Mouse (Mus musculus): ENCODE results near the gene Tmem179. TPM values are rescaled to one million over a fixed set of nuclear protein-coding genes. Genes with fewer than 3 reads are reported as not detected.

Tmem179 gene
- total RNA-seq, 2 experiments from 2014 or later: not detected

DNA sequence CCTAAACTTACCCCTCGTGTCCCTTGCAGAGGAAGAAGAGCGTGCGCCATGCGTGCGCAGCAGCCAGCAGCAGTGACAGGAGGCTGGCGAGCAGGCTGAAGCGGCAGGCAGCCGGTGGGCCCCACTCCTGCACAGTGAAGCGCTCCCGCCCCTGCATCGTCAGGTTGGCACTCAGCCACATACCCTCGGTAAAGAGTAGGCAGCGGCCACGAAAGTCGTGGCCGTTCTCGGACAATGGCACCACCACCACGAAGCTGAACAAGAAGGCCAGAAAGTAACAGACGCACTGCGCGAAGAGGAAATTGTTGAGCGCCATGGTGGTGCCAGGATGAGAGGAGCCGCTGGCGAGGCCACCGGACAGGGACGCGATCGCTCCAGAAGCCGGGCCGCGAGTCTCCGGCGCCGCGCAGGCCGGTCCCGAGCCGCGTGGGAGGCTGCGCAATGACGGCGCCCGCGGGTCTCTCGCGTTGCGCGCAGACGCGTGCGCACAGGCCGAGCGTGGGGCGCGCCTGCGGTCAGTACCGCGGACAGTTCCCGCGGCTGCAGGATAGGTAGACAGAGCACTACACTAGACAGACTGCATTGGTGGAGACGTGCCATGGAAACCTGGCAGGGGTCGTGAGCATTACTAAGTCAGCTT is 5.7 kb downstream of the Tmem179 start:
- Histone ChIP-seq H3K27ac (no peak overlapping the region), H3K4me3 (no peak overlapping the region)
- no peak for TF ChIP-seq CTCF (IDR thresholded peaks at IDR 0.05)
- intact Hi-C loops (cut with DNase I): no loop called here
- no peak for DNase-seq

DNA sequence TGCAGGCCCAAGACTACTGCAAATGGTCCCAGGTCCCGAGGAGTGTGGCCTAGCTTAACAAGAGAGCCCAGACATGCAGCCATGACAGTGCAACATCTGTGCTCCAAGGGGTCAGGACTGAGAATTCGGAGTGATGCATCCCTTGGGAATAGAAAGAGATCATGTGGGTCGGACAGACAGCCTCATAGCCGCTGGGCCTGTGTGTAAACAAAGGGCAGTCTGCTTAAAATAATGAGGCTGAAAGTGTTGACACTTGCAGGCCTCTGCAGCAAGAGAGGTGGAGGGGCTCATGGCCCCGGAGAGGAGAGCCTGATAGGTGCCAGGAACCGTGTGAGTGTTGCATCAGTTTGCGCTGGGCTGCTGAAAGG is 6.2 kb downstream of the Tmem179 start:
- no peak for DNase-seq
- TF ChIP-seq CTCF (IDR thresholded peaks at IDR 0.05): no peak
- no peak overlapping the region for H3K27ac ChIP-seq
- H3K4me3 ChIP-seq: no peak overlapping the region
- intact Hi-C loops (cut with DNase I): no loop called here

DNA sequence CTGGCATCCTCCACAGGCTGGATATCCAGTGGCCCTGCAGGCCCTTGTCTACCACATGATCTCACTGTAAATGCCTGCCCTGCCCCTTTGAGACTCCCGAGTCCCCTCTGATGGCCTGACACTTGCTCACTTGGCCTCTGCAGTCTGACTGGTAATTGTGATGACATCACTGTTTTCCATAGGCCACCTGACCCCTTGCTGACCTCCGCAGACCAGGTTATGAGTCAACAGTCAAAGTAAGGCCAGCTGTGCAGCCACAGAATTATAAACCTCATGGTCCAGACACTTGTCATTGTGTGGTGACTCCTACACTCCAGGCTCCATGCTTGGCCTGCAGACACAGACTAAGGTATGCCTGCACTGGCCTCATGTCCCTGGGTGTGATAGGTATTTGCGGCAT is 8.6 kb downstream of the Tmem179 start:
- no peak for TF ChIP-seq CTCF (IDR thresholded peaks at IDR 0.05)
- Histone ChIP-seq H3K27ac (no peak overlapping the region), H3K4me3 (no peak overlapping the region)
- DNase-seq: no peak
- intact Hi-C loops (cut with DNase I): no loop called here

DNA sequence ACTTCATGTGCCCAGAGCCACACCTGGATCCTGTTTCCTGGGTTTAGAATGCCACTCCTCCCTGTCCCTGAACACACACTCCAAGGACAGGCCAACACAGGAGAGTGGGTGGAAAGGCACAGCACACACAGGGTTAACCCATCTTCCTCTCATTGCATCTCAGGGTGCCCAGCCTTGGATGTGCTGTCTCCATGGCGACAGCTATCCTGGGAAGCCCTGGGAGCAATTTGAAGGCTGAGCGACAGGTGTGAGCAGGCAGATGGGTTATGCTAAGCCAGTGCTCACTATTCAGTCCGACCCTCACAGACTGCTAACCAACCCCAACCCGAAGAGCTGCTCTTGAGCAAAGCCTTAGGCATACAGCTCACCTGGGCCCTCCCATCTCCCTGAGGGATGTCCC is 9.3 kb downstream of the Tmem179 start:
- Histone ChIP-seq H3K27ac (no peak overlapping the region), H3K4me3 (no peak overlapping the region)
- no peak for DNase-seq
- no peak for TF ChIP-seq CTCF (IDR thresholded peaks at IDR 0.05)
- intact Hi-C loops (cut with DNase I): no loop called here

DNA sequence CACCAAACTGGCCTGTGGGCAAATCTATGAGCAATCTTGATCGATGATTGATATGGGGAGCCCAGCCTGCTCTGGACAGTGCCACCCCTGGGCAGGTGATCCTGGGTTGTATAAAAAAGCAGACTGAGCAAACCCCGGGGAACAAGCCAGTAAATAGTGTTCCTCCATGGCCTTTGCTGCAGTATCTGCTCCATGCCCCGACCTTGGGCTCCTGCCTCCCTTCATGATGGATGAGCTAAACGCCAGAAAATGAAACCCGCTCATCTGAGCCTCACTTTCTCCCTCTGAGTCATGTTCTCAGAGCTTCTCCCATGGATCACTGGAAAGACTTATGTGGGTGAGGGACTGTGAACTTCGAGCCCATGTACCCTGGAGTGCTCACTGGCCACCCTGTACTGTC is 10.3 kb downstream of the Tmem179 start:
- H3K4me3 ChIP-seq: no peak overlapping the region
- no peak for TF ChIP-seq CTCF (IDR thresholded peaks at IDR 0.05)
- no peak overlapping the region for H3K27ac ChIP-seq
- intact Hi-C loops (cut with DNase I): no loop called here
- no peak for DNase-seq

DNA sequence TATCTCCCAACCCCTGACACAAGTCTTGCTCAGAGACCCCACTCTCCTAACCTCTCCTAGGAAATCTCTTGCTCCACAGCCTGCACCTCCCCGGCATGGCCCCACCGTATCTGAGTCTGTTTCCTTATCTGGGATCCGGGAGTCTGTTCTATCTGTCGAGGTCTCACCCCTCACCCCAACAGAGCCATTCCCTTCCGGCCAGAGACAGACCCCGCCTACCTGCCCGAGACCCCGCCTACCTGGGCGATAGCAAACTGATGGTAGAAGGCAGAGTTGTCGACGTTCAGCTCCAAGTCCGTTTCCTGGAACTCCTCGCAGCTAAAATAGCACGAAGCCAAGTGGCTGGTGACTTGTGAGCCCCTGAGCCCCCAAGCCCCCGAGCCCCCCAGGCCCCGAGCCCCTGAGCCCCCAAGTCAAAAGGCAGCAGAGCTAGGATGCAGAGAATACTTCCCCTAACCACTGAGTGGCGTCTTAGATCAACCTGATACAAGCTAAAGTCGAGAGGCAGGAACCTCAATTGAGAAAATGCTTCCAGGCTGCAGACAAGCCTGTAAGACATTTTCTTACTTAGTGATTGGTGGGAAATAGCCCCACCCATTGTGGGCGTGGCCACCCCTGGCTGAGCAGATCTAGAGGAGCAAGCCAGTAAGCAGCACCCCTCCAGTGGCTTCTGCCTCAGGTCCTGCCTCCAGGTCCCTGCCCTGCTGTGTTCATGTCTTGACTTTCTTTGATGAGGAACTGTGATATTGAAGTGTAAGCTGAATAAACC is 13.4 kb downstream of the Tmem179 start:
- H3K27ac ChIP-seq: no peak overlapping the region
- intact Hi-C loops (cut with DNase I): no loop called here

DNA sequence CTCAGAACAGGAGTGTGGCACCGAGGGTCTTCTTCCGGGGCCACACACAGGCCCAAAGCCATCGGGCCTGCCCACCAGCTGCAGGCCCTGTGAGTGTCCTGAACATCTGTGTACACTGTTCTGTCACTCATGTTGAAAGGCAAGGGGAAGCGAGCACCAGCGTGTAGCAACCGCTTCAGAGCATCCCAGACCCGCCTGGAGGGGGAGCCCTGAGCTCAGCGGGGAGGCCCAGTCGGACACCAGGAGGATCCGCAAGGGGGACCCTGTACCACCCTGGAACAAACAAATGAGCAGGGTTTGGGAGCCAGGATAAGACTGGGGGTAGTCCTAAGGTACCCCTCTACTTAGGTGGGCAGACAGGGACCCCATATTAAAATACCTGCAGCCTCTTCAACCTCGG is 17.9 kb downstream of the Tmem179 start:
- Histone ChIP-seq H3K27ac (no peak overlapping the region), H3K4me3 (no peak overlapping the region)
- no peak for DNase-seq
- intact Hi-C loops (cut with DNase I): loop anchor here (2.0 kb wide), 1 partner anchor 44 kb away; no protein-coding TSS in a partner anchor
- TF ChIP-seq CTCF (IDR thresholded peaks at IDR 0.05): peak; percentile 47

More for the DNA sequence above, 13.4 kb downstream of the Tmem179 start:
- TF ChIP-seq CTCF (IDR thresholded peaks at IDR 0.05): no peak
- H3K4me3 ChIP-seq: no peak overlapping the region
- no peak for DNase-seq

DNA sequence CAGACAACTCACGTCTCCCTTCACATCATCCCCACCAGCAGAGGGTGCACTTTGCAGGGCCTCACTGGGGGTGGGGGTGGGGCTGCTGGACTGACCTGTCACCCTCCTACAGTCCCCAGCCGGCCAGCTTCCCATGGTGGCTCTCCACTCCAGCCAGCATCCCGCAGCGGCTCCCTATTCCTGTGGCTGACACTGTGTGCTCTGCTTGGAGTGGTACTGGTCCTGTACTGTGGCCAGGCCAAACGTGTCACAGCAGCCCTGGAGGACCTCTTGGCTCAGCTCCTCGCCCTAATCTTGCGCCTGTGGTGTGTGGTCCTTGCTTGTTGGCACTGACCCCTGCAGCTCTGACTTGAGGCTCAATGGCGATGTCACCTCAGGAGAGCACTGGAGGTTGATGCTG is 18.8 kb downstream of the Tmem179 start:
- Histone ChIP-seq H3K27ac (no peak overlapping the region), H3K4me3 (no peak overlapping the region)
- no peak for DNase-seq
- intact Hi-C loops (cut with DNase I): loop anchor here (2.0 kb wide), 1 partner anchor 45 kb away; no protein-coding TSS in a partner anchor
- peak; percentile 21; the same call in 1 of the 2 replicates for TF ChIP-seq CTCF (IDR thresholded peaks at IDR 0.05)

DNA sequence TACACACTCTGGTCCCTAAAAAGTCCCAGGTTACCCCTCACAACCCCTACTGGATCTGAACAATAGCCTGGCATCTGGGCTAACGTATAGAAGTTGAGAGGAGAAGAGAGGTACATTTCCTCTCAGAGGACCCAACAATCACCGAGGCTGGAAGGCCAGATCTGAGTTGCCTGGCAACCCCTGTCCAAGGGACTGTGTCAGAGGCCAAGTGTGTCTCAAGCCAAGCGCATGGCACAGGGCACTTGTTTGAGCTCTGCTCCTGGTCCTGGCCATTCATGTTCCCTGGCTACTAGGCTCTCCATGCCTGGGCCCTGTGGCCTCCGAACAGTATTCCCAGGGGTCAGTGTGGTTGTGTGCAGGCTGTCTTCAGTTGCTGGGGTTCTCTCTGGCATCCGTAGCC is 20.4 kb downstream of the Tmem179 start:
- Histone ChIP-seq H3K4me3 (no peak overlapping the region), H3K27ac (no peak overlapping the region)
- DNase-seq: no peak
- intact Hi-C loops (cut with DNase I): no loop called here
- no peak for TF ChIP-seq CTCF (IDR thresholded peaks at IDR 0.05)

DNA sequence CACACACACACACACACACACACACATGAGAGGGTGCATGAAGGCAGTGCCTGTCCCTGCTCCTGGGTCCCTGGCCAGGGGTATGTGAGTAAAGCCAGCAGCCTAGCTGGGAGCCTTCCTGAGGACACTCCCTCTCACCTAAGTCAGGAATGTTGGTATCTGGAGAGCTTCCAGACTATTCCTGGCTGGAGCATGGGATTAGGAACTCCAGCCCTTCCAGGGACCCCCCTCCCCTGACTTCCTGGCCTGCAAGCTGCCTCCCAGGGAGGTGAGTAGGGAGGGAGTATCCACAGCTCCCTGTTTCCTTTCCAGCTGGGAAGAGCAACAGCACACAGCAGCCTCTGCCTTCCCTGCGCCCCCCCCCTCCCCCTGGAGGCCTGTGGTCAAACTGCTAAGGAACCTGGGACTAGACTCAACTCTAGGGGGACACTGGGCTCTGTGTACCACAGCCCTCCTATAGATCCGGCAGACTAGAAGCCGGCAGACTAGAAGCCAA is 26.1 kb downstream of the Tmem179 start:
- peak overlapping the region; percentile 50 for H3K4me3 ChIP-seq

DNA sequence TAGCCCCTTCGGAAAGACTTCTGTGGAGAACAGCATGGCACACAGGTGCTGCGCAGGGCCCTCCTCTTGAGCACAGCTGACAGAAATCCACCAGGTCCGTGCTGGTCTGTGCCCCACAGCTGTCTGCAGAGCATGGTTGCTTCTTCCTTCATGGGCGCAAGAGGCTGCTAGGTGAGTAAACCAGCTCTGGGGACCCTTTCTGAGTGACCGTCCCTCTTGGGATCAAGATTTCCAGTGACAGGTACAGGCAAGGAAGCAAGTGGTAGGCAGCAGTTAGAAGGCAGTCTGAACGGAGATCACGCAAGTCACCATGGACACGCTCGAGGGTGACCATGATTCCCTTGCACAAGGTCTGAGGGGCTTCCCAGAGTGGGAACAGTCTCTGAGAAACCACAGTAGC is 27.0 kb downstream of the Tmem179 start:
- Histone ChIP-seq H3K4me3 (no peak overlapping the region), H3K27ac (peak overlapping the region; percentile 70)
- TF ChIP-seq CTCF (IDR thresholded peaks at IDR 0.05): no peak
- DNase-seq: no peak
- intact Hi-C loops (cut with DNase I): no loop called here

More for the DNA sequence above, 26.1 kb downstream of the Tmem179 start:
- peak; percentile 24; the same call in 1 of the 2 replicates for TF ChIP-seq CTCF (IDR thresholded peaks at IDR 0.05)
- peak; percentile 59 for DNase-seq
- intact Hi-C loops (cut with DNase I): no loop called here
- peak overlapping the region; percentile 80 for H3K27ac ChIP-seq

DNA sequence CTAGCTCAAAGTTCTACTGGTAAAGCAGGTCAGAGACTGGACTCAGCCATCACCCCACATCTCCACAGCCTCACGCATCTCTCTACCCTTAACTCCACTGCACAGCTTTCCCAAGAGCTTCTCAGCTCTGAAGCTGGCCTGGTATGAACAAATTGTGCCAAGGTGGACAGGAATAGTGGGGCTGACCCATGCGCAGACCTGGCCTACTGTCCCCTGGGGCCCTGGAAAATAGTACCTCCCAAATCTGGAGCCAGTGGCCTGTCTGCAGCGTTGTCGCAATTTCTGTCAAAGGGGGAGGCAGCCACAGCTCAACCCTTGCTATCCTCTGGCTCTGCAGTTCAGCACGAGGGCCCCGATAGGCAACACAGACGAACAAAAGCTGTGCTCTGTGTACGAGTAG is 27.4 kb downstream of the Tmem179 start, which contains the start of gene A530016L24Rik:
Gene A530016L24Rik, plus strand, starts transcription at position 315 of the 400 bp plus-strand sequence.
- TF ChIP-seq CTCF (IDR thresholded peaks at IDR 0.05): no peak
- H3K27ac ChIP-seq: peak within 1 kb of the TSS; percentile 70
- no peak within 1 kb of the TSS for H3K4me3 ChIP-seq
- no peak for DNase-seq
- intact Hi-C loops (cut with DNase I): no loop called here

DNA sequence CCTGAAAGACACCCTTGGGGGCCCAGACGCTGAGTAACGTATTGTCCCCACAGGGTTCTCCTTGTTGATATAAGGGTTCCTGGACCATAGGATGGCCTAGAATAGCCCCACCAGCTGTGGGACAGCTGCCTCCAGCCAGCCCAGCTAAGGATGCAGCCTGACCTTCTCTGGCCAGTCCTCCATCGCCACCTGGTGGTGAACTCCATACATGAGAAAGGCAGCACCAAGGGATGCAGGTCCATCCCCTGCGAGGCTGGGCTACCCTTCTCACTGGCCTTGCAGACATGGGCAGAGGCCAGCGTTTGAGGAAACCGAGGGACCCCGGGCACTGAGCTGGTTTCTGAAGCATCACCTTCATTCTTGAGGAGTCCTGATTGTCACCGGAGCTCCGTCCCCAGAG is 42.8 kb downstream of the Tmem179 start:
- intact Hi-C loops (cut with DNase I): loop anchor here (1.0 to 10.0 kb wide), 3 partner anchors 69 to 359 kb away; no protein-coding TSS in a partner anchor
- Histone ChIP-seq H3K4me3 (no peak overlapping the region), H3K27ac (no peak overlapping the region)
- peak; percentile 90 for DNase-seq
- peak; percentile 99 for TF ChIP-seq CTCF (IDR thresholded peaks at IDR 0.05)

All from gastrocnemius, adult 2 months (tissue).